Mouse (Mus musculus): Measurements from ENCODE around the gene Sez6l. TPM values are rescaled to one million over a fixed set of nuclear protein-coding genes. Genes with fewer than 3 reads are reported as not detected.

Sez6l gene
- total RNA-seq, 2 experiments from 2014 or later: 158 to 164 TPM

DNA sequence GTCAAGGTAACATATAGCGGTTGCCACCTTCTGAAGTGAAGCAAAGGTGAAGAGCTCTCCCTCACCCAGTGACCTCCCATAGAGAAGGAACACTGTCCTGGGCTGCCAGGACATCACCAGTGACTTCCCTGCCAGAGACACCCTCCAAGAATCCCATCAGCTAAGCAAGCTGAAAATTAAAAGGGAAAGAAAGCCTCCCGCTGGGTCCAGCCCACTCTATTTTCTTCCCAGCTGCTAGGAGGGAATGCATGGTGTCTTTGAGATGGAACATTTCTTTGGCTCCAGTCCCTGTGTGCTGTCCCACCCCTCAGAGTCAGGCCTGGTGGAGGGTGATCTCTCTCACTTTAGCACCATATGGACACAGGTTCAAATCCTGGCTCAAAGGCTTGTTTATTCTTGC lies 58.2 kb downstream of the Sez6l start:
- intact Hi-C loops (cut with DNase I): no loop called here
- DNase-seq (ENCODE audit: low spot score in 2 of 2): peak in 1 of 2 experiments; percentile 59

DNA sequence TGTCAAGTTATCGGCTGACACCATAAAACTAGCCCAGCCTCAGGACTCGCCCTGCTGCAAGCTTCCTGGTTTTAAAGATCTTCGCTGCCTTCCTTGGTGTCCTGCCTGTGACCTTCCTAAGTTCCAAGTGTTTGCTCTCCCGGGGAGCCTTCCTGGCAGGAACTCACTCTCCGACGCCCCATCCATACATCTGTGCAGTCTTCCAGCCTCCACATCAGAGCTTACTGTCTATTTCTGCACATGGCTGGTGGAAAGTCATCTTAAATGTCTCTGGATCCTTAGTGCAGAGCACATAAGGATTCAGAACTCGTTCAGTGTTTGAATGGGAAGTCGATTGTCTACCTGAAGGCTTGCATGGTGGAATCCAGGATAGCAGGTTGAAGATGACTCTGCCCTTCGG lies 59.5 kb downstream of the Sez6l start:
- no peak for DNase-seq (ENCODE audit: low spot score in 2 of 2)
- intact Hi-C loops (cut with DNase I): no loop called here

DNA sequence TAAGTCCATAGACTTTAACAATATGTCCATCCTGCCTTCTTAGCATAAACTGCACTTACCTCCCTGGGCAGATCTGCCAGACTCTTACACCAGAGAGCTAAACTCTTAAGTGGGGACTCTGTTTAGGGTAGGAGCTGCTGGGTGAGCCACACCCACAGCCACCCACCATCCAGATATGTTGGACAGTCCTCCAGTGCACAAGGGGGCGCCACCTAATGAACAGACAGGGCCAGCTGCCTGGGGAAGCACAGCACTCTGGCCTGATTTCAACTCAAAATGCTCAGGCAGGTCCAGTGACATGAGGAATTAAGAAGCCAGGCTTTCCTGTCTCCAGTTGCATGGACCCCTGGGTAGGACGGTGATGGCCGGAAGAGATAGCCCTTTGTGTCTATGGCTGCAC lies 60.5 kb downstream of the Sez6l start:
- intact Hi-C loops (cut with DNase I): no loop called here

DNA sequence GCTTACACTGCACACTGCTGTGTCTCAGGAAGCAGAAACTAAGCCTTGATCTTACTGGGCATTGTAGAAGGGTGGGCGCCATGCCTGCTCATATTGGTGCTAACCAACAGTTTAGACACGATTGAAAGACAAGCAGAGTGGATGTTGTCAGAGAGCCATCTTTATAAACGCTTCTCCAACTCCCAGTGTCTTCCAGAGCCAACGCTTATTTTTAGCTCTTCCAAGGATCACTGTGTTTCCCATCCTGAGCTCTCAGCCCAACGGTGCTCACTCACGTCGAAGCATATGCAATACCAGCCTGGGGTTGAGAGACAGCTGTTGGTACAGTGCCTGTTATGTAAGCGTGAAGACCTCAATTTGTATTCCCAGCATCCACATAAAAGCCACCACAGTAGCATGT lies 66.6 kb downstream of the Sez6l start:
- intact Hi-C loops (cut with DNase I): no loop called here
- DNase-seq (ENCODE audit: low spot score in 2 of 2): peak; percentile 52 to 71

More for the DNA sequence above, 60.5 kb downstream of the Sez6l start:
- DNase-seq (ENCODE audit: low spot score in 2 of 2): no peak

DNA sequence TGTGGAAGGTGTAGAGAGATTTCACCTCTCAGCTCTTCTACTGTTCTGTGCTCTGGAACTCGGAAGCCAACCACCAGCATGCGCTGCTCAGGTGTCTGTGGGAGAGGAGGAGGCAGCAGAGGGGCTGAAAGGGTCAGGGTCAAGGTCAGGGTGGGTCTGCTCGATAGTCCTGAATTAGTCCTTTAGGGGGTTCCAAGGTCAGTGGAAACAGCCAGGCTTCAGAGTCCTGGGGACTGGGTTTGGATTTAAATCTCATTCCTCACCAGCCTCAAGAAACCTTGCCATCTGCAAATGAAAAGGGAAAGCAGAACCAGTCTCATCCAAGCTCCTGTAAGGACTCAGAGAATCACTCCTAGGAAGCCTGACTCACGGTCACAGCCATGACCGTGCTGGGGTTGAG lies 67.1 kb downstream of the Sez6l start:
- no peak for DNase-seq (ENCODE audit: low spot score in 2 of 2)
- intact Hi-C loops (cut with DNase I): no loop called here

DNA sequence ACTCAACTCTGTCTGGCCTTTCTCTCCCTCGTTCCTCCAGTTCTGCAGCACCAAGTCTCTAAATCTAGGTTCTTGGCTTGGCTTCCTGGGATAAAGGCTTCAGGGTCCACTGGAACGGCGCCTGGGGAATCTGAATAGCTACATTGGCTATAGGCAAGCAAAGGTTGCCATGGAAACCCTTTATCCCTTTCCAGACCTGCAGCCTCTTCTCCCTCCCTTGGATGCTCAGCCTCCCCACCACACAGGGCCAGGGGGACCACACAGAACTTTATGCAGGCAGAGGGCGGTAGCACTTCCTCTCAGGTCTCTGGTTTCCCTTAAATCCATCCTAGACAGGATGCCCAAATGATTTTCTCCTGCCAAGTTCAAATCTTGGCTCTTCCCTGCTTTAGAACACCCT lies 71.4 kb downstream of the Sez6l start:
- intact Hi-C loops (cut with DNase I): no loop called here
- DNase-seq (ENCODE audit: low spot score in 2 of 2): peak in 1 of 2 experiments; percentile 58

DNA sequence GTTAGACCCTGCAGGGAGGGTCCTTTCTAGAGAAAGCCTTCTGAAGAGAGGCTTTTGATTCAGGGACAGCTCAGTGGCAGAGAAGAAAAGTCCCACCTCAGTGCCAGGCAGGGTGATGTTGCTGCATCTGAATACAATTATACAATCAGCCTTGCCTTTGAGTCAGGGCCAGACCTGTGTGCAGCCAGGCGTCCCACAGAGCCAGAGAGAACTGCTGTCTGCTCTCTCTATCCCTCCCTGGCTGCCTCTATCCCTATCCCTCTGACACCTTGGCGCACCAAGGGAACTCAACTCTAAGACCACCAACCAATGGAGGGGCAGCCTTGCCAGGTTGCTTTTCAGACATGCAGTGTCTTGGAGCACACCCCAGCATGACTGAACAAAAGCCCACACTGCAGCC lies 75.6 kb downstream of the Sez6l start:
- intact Hi-C loops (cut with DNase I): no loop called here

DNA sequence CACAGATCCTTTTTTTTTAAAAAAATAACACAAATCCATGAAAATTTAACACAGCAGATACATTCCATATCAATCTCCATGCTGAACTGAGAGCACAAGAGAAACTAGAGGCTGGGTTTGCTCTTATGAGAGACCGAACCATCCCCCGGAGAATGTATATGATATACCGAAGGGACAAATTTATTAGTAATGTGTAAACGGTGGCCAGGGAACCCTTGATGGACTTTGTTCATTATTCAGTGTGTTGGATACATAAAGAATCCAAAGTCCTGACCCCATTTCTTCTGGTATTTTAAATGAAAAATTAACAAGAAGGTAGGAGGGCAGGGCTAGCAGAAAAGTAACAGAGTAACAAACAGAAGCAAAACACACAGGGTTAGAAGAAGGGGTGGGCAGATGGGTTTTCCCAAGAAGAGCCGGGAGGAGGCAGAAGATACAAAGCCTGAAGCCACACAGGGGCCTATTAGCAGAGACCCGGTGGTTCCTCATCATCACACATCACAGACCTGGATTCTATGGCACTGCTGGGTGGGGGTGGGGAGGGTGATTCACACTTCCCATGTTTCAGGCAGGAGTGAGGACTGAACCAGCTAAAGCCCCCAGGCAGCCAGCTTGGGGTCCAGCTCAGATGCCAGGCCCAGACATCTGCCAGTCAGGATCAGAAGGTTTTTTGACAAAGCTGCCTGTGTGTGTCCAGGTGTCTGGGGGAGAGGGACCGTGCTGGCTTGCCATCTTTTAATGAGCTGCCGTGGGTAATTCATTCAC lies 76.9 kb downstream of the Sez6l start:
- DNase-seq (ENCODE audit: low spot score in 2 of 2): no peak
- intact Hi-C loops (cut with DNase I): no loop called here

More for the DNA sequence above, 75.6 kb downstream of the Sez6l start:
- no peak for DNase-seq (ENCODE audit: low spot score in 2 of 2)

DNA sequence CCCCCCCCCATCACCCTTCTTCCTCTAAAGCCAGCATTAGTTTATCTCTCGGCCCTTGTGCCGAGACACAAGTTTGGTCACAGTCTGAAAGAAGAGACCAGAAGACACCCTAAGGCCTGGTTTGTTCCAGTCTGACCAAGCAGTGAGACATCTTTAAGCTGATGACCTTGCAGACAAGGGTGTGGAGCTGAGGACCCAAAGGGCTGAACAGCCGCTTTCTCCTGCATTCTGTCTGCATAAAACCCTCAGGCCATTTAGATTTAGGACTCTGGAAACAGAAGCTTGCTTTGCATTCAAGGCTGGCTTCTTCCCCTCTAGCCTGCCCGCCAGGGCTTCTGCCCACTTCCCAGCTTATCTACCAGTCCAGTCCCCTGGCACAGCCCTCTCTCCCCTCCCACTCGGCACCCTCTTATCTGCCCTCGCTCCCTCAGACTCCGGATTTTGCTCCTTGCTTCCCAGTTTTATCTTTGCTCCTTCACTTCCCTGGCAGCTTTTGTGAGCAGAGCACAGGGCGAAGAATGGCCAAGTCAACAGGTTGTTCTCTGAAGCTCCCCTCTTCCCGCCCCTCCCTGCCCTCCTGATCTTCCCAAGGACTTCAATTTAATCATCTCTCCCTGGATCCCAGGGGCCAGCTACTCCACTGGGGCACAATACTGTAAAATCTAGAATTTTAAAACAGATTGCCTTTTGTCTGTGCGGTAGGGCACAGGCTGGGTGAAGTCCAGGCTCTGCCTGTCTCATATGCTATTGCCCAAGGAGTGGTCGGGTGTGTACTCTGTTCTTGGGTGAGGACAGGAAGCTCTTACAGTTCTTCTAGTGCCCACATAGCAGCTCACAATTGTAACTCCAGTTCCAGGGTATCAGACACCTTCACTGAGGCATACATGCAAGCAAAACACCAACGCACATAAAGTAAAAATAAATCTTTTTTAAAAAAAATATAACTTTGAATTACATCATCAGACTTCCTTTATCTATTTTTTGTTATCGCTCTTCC lies 77.8 kb downstream of the Sez6l start:
- intact Hi-C loops (cut with DNase I): no loop called here
- no peak for DNase-seq (ENCODE audit: low spot score in 2 of 2)

DNA sequence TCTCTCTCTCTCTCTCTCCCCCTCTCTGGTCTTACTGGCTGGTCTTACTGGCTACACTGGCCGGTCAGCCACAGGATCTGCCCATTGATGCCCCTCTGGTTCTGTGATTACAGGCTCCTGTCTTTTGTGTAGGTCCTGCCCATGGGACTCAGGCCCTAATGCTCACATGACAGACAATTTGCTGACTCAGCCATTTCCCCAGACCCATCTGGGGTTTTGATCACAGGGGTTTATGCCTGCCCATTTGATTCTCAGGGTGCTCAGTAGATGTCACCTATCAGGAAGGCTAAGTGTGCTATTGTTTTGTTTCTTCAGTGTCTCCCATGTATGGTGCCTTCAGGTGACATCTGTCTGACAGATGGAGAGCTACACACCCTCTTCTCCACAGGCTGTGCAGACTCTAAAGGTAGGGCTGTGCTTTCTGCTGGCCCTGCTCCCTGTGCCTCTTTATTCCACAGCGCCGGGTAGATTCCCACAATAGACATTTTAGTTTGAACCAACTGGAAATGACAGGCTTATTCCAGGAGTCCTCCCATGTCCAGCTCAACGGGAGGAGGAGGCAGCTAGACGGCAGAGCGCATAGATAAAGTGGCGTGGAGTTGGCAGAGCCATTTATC lies 80.1 kb downstream of the Sez6l start:
- DNase-seq (ENCODE audit: low spot score in 2 of 2): no peak
- intact Hi-C loops (cut with DNase I): no loop called here

DNA sequence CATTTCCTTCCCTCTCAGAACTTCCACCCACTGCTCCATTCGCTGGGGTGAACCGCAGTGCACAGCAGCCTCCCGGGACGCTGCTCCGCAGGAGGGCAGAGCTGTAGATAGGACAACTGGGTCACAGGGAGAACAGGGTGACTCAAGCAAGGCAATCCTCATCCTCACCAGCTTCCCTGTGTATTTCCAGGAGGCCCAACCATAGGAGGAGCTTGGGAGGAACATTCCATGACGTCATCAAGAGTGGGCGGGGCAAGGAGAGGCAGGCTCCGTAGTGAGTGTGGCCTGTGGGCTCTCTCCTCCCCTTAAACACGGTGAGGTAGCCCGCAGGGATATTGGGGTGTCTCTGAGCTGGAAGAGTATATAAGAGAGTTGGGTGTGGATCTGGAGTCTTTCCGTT lies 83.5 kb downstream of the Sez6l start:
- peak; percentile 52 to 58 for DNase-seq (ENCODE audit: low spot score in 2 of 2)
- intact Hi-C loops (cut with DNase I): loop anchor here (5.0 kb wide), 1 partner anchor 79 kb away; no protein-coding TSS in a partner anchor

DNA sequence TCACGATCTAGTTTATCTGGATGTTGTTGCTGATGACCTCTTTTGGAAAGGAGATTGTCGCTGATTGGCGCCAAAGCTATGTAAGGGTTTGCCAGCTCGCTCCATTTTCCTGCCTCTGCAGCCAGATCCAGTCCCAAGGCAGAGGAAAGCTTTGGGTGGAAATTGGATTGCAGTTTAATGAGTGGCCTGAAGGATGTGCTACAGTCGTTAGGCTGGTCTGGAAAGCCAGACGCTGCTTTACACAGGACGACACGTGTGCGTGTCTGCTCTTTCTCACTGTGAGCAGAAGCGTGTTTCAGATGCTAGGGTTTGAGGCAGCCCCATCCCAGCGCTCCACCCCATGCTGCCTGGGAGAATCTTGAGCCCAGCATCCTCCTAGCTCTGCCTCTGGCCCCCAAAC lies 85.5 kb downstream of the Sez6l start:
- DNase-seq (ENCODE audit: low spot score in 2 of 2): peak in 1 of 2 experiments; percentile 57
- intact Hi-C loops (cut with DNase I): loop anchor here (5.0 kb wide), 1 partner anchor 81 kb away; no protein-coding TSS in a partner anchor

DNA sequence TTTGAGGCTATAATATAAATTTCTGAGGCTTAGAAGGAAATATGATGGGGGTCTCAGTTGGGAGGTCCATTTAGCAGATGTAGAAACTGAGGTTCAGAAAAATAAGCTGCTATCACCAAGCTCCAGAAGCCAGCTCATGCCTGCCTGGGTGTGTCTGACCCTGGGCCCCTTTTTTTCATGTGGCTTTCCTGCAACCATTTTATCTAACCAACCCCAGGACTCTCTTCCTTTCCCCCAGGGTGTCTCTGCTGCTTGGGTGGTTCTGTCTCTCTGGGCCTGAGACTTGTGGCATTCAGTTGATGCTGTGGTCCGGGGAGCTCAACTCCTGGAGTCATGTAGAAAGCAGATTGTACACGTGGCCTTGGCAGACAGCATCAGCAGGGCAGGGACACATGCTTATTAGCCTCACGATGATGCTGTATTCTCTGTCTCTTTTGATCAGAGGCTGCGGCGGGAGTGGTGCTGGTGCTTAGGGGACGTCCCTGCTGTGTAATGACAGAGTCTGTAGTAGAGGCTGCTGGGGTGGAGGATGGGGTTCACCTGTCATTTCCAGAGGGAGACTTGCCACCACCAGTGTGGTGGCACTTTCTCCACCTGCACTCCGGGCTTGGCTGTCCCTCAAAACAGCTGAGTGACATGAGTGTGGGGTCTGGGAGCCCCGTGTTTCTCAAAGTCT lies 88.7 kb downstream of the Sez6l start:
- intact Hi-C loops (cut with DNase I): no loop called here
- no peak for DNase-seq (ENCODE audit: low spot score in 2 of 2)

DNA sequence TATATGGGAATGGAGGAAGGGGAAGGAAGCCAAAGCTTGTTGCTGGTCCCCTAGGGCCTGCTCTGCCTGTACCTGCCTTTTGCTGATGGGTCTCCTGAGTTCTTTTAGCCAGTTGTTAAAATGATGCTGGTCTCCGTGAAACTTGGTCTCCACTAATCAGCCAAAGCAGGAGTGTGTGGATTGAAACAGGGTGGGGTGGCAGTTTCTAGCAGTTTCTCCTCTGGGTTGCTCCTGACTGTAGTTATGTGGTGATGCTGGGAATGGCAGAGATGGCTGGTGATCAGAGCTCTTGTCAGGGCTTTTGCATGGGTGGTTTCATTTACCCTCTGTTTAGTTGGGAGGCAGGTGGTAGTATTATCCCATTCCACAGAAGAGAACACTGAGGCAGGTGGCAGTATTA lies 89.5 kb downstream of the Sez6l start:
- no peak for DNase-seq (ENCODE audit: low spot score in 2 of 2)
- intact Hi-C loops (cut with DNase I): no loop called here

DNA sequence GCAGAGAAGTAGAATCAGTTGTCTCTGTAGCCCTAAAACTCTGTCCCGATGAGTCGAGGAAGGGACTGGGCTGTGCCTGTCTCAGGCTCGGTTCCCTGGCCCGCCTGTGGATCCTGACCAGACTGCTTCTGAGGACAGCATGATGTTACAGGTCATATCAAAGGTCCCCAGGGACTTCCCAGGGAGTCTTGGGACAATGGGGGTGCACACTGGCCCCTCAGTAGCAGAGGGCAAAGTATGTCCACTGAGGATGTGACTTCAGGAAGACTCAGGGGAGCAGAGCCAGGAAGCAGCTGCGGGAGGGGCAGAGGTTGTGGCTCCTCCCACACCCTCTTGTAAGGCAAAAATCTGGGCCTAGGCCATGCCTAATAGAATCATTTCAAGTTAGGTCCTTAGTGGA lies 90.6 kb downstream of the Sez6l start:
- intact Hi-C loops (cut with DNase I): no loop called here
- DNase-seq (ENCODE audit: low spot score in 2 of 2): no peak

DNA sequence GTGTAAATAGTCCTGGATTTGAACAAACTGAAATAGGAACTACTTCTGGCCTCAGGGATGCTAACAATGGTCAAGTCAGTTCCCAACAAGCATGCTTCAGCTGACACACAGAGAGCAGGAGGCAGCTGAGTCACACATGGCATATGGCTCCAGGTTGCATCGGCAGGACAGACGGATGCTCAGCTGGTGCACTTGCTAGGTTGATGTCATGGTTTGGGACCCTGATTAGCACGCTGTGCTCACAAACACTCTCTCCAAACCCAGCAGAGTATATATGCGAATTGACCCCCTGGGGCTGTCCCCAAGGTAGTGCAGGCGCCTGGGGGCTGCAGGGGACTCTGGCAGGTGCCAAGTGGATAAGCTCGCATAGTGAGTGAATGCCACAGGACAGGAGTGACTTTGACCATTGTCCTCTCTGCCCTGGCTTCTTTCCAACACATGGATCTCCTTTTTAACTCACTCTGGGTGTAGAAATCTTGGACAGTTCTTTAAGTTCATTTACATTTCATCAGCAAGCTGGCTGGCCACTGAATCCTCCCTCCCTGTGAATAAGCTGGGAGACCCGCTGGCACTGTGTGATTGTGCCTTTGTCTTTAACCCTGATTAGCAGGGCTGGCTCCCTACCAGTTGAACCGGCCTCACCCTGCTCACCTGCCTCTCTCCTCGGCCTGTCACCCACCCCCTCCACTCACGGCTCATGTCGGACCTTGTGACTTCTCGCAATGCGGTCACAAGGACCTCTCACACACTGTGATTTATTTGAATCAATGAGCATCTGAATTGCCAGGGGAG lies 91.9 kb downstream of the Sez6l start:
- intact Hi-C loops (cut with DNase I): no loop called here
- DNase-seq (ENCODE audit: low spot score in 2 of 2): no peak

DNA sequence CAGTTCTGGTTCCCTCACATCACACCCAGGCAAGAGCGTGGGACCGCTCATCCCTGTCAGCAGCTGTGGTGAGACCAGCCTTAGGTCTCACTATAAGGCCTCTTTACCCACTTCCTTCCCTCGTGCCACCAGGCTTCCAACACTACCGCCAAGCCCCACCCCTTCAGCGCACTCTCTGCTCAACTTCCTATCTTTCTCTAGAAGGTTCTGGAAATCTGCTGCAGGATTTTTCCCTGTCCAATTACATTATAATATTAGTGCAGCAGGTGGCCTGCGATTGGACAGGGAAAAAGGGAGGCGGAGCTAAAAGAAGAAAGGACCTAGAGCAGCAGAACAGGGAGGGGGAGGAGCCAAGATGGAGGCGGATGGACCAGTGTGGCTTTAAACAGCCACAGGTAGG lies 94.0 kb downstream of the Sez6l start:
- intact Hi-C loops (cut with DNase I): no loop called here
- no peak for DNase-seq (ENCODE audit: low spot score in 2 of 2)

DNA sequence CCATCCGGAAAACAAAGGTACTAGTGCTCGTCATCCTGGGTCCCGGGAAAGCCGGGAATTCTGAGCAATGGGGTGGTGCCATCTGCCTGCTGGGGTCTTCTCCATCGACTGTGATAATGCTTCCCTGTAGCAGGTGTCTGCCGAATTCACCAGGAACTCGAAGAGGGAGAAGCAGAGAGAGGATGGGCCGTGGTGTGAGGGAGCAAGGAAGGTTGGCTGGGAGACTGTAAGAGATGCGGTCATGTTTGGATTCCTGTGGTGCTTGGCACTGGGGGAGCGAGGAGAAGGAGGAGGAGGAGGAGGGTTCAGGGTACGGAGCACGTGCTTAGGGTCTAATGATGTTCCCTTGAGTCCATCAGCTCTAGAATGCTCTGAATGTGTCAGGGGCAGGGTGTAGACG lies 94.4 kb downstream of the Sez6l start:
- intact Hi-C loops (cut with DNase I): no loop called here

DNA sequence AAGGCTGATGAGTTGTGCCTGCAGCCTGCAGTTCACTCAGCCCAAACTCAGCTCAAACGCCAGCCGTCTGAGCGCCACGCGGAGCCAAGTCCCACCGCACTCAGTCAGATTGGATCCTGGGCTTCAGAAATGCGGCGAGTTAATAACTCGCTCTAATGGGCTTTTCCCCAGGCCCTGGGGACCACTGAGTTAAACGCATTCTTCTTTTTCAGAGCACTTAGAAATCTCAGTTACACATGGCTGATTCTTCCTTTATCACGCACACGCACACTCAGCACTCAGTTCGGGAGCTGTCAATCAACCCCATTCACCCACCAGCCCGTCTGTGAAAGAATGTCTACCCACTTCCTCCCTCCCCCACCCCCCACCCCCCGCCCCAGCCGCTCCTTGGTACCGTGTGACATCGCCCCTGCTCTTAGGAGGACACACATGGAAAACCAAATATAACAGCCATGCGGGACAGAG lies 95.0 kb downstream of the Sez6l start:
- DNase-seq (ENCODE audit: low spot score in 2 of 2): no peak
- intact Hi-C loops (cut with DNase I): no loop called here

More for the DNA sequence above, 94.4 kb downstream of the Sez6l start:
- no peak for DNase-seq (ENCODE audit: low spot score in 2 of 2)
